Mouse (Mus musculus) E14TG2a.4 (cell line): ENCODE measurements around the gene Gm10477.
"Not testable (repeated sequence)": the region's sequence is repeated elsewhere in the genome, so short reads cannot be mapped to it uniquely, and the experiment has no call there.

Experiments used
- CTCF ChIP-seq: conservative IDR thresholded peaks from 2 replicates; pipeline ENCODE4 v1.5.1; 2014; ENCODE audit warnings: low read length
- POU5F1 ChIP-seq: IDR thresholded peaks from 2 replicates; pipeline ENCODE4 v1.6.1; 2014; ENCODE audit warnings: low read length, borderline replicate concordance

- TF ChIP-seq CTCF, POU5F1: not testable (repeated sequence)
Measured at GRCm38 (mm10) chrX:56524442-56524841, at the start of gene Gm10477.
